Comparison of ENCODE assay signal across 29 mouse cellular contexts in genomic region chr9:13491107-13491506, GRCm38 (mm10). TPM values are rescaled to one million over a fixed set of nuclear protein-coding genes. Genes with fewer than 3 reads are reported as not detected.
DNase-seq lines count a peak whose midpoint lies in the region; ATAC-seq and TF ChIP-seq lines count a peak whose summit lies in the region.
"Had no signal": no experiment of that assay in that cellular context is flagged by ENCODE, and none has a peak within 500 bp of the region (broad histone marks: within the 10 kb centered on the region; RNA-seq: fewer than 3 reads in every experiment).

No protein-coding gene starts in this region.

- peak overlapping the region; percentile 47; the same call in 1 of the 2 replicates for H3K27ac ChIP-seq in lung, embryonic 14.5 days (ENCODE audit: low read depth)
- H3K27ac ChIP-seq in lung, embryonic 16.5 days (ENCODE audit: low read length), result peak overlapping the region; percentile 47
- no peak overlapping the region for H3K27ac ChIP-seq in midbrain, embryonic 11.5 days (ENCODE audit: low read depth, low read length)
- no peak overlapping the region for H3K27ac ChIP-seq in midbrain, embryonic 13.5 days
- no peak overlapping the region for H3K27ac ChIP-seq in intestine, embryonic 15.5 days
- H3K27ac ChIP-seq: embryonic facial prominence, embryonic 10.5 days; embryonic facial prominence, embryonic 12.5 days; forebrain, embryonic 10.5 days; forebrain, embryonic 12.5 days had no signal

- no peak for TF ChIP-seq CTCF in lung, embryonic 14.5 days (IDR thresholded peaks at IDR 0.05; ENCODE audit: low read depth)
- TF ChIP-seq CTCF in lung, adult 2 months (IDR thresholded peaks at IDR 0.05; ENCODE audit: insufficient read depth, low read length), result no peak

- H3K4me1 ChIP-seq in lung, embryonic 14.5 days (ENCODE audit: insufficient read depth), result peaks cover 31% of the 10 kb centered on the region
- H3K4me1 ChIP-seq in lung, adult 2 months (ENCODE audit: control insufficient read depth, insufficient read depth, low read length), result peaks cover 11% of the 10 kb centered on the region; the same call in 1 of the 2 replicates
- peaks cover 29% of the 10 kb centered on the region for H3K4me1 ChIP-seq in lung, embryonic 16.5 days (replicated peaks; ENCODE audit: control insufficient read depth, insufficient read depth, low read length)
- no peaks in the 10 kb centered on the region for H3K4me1 ChIP-seq in midbrain, embryonic 11.5 days (ENCODE audit: control insufficient read depth, insufficient read depth, low read length)
- peaks cover 10% of the 10 kb centered on the region; the same call in 1 of the 2 replicates for H3K4me1 ChIP-seq in midbrain, embryonic 13.5 days (replicated peaks)
- 0 out of 2 replicates have a peak, but pooled peaks cover 6% of the 10 kb centered on the region for H3K4me1 ChIP-seq in intestine, embryonic 15.5 days (replicated peaks)
- H3K4me1 ChIP-seq: embryonic facial prominence, embryonic 12.5 days; forebrain, embryonic 10.5 days; forebrain, embryonic 12.5 days had no signal

- H3K4me2 ChIP-seq in lung, embryonic 14.5 days, result no peak overlapping the region
- H3K4me2 ChIP-seq in lung, embryonic 16.5 days (ENCODE audit: low read depth, low read length), result no peak overlapping the region
- no peak overlapping the region for H3K4me2 ChIP-seq in midbrain, embryonic 11.5 days
- H3K4me2 ChIP-seq in midbrain, embryonic 13.5 days (replicated peaks), result no peak overlapping the region
- H3K4me2 ChIP-seq in intestine, embryonic 15.5 days (replicated peaks), result no peak overlapping the region
- H3K4me2 ChIP-seq: embryonic facial prominence, embryonic 12.5 days; forebrain, embryonic 12.5 days had no signal

- TF ChIP-seq POLR2A in lung, adult 2 months (IDR thresholded peaks at IDR 0.05; ENCODE audit: borderline replicate concordance, extremely low read depth, low read depth, low read length), result no peak

- no peaks in the 10 kb centered on the region for H3K9me3 ChIP-seq in lung, embryonic 14.5 days (ENCODE audit: low read depth, low read length)
- no peaks in the 10 kb centered on the region for H3K9me3 ChIP-seq in lung, embryonic 16.5 days (ENCODE audit: control insufficient read depth, low read length)
- no peaks in the 10 kb centered on the region for H3K9me3 ChIP-seq in midbrain, embryonic 11.5 days (ENCODE audit: control insufficient read depth, low read length)
- no peaks in the 10 kb centered on the region for H3K9me3 ChIP-seq in midbrain, embryonic 13.5 days
- H3K9me3 ChIP-seq in intestine, embryonic 15.5 days, result no peaks in the 10 kb centered on the region
- H3K9me3 ChIP-seq: embryonic facial prominence, embryonic 10.5 days; embryonic facial prominence, embryonic 12.5 days; forebrain, embryonic 10.5 days; forebrain, embryonic 12.5 days; G1E had no signal

- peak; percentile 68 for DNase-seq in lung, embryonic 14.5 days
- no peak for DNase-seq in lung, adult 2 months
- DNase-seq in lung, postnatal 4 days, result no peak
- DNase-seq in midbrain, embryonic 11.5 days (ENCODE audit: low spot score, missing footprints), result peak; percentile 75
- DNase-seq: adrenal gland, adult 8-10 months; adrenal gland, postnatal 14 days; adrenal gland, postnatal 36 days; B cell, adult 2 months; cerebellum, adult 11-12 months; cerebellum, adult 2 months; cerebellum, adult 9-10 months; cerebellum, postnatal 10 days; cerebellum, postnatal 25 days had no signal

- no peaks in the 10 kb centered on the region for H3K36me3 ChIP-seq in lung, embryonic 14.5 days (ENCODE audit: insufficient read depth)
- H3K36me3 ChIP-seq in lung, embryonic 16.5 days (ENCODE audit: control insufficient read depth, insufficient read depth, low read length), result no peaks in the 10 kb centered on the region
- H3K36me3 ChIP-seq in midbrain, embryonic 11.5 days (ENCODE audit: control insufficient read depth, insufficient read depth, low read length), result no peaks in the 10 kb centered on the region
- H3K36me3 ChIP-seq in midbrain, embryonic 13.5 days, result no peaks in the 10 kb centered on the region
- H3K36me3 ChIP-seq in intestine, embryonic 15.5 days, result no peaks in the 10 kb centered on the region
- H3K36me3 ChIP-seq: embryonic facial prominence, embryonic 10.5 days; embryonic facial prominence, embryonic 12.5 days; forebrain, embryonic 10.5 days; forebrain, embryonic 12.5 days; G1E had no signal

- 27% methylated on average over 1 of the region's 1 CpGs for WGBS in lung, embryonic 14.5 days
- 32% methylated on average over 1 of the region's 1 CpGs for WGBS in lung, adult 2 months
- 42% methylated on average over 1 of the region's 1 CpGs for WGBS in lung, embryonic 16.5 days
- WGBS in midbrain, embryonic 11.5 days, result 46% methylated on average over 1 of the region's 1 CpGs
- 52% methylated on average over 1 of the region's 1 CpGs for WGBS in midbrain, embryonic 13.5 days
- 27% methylated on average over 1 of the region's 1 CpGs for WGBS in intestine, embryonic 15.5 days

- peak; percentile 72 for ATAC-seq in lung, embryonic 14.5 days (ENCODE audit: insufficient read depth)
- peak; percentile 70 for ATAC-seq in lung, embryonic 16.5 days (ENCODE audit: low read depth)
- no peak for ATAC-seq in midbrain, embryonic 11.5 days (ENCODE audit: low FRiP score)
- ATAC-seq in midbrain, embryonic 13.5 days, result no peak
- ATAC-seq in intestine, embryonic 15.5 days, result no peak
- ATAC-seq: activated CD4-positive, CD25-positive, alpha-beta regulatory T cell, adult 4 months; CD4-positive, CD25-positive, alpha-beta regulatory T cell, adult 4 months; forebrain, embryonic 14.5 days; Patski had no signal

- no peak overlapping the region for H3K4me3 ChIP-seq in lung, embryonic 14.5 days (ENCODE audit: low read depth, low read length)
- no peak overlapping the region for H3K4me3 ChIP-seq in lung, adult 2 months (replicated peaks; ENCODE audit: extremely low read depth, low read depth, low read length)
- H3K4me3 ChIP-seq in lung, embryonic 16.5 days (ENCODE audit: low read length), result no peak overlapping the region
- no peak overlapping the region for H3K4me3 ChIP-seq in midbrain, embryonic 11.5 days (ENCODE audit: low read depth, low read length)
- no peak overlapping the region for H3K4me3 ChIP-seq in midbrain, embryonic 13.5 days (replicated peaks)
- H3K4me3 ChIP-seq in intestine, embryonic 15.5 days (replicated peaks), result no peak overlapping the region
- H3K4me3 ChIP-seq: embryonic facial prominence, embryonic 10.5 days; embryonic facial prominence, embryonic 12.5 days; erythroblast, embryonic 14.5 days; forebrain, embryonic 10.5 days; forebrain, embryonic 12.5 days had no signal

- H3K27me3 ChIP-seq in lung, embryonic 14.5 days (ENCODE audit: insufficient read depth, low read length), result no peaks in the 10 kb centered on the region
- H3K27me3 ChIP-seq in lung, embryonic 16.5 days (ENCODE audit: control insufficient read depth, insufficient read depth, low read depth, low read length), result no peaks in the 10 kb centered on the region
- no peaks in the 10 kb centered on the region for H3K27me3 ChIP-seq in midbrain, embryonic 11.5 days (ENCODE audit: control insufficient read depth, insufficient read depth, low read length)
- H3K27me3 ChIP-seq in midbrain, embryonic 13.5 days, result no peaks in the 10 kb centered on the region
- no peaks in the 10 kb centered on the region for H3K27me3 ChIP-seq in intestine, embryonic 15.5 days (replicated peaks)
- H3K27me3 ChIP-seq: CH12.LX; embryonic facial prominence, embryonic 12.5 days; forebrain, embryonic 12.5 days; Patski had no signal

- no peak overlapping the region for H3K9ac ChIP-seq in lung, embryonic 14.5 days
- no peak overlapping the region for H3K9ac ChIP-seq in lung, embryonic 16.5 days (ENCODE audit: low read length)
- H3K9ac ChIP-seq in midbrain, embryonic 11.5 days (ENCODE audit: low read length), result no peak overlapping the region
- H3K9ac ChIP-seq in midbrain, embryonic 13.5 days (replicated peaks), result no peak overlapping the region
- H3K9ac ChIP-seq in intestine, embryonic 15.5 days, result no peak overlapping the region
- H3K9ac ChIP-seq: embryonic facial prominence, embryonic 12.5 days; forebrain, embryonic 12.5 days had no signal

RNA-seq across cellular contexts. Expression of gene Gm17571, which starts 44.6 kb away (rescaled TPM):
- polyA plus RNA-seq in lung, embryonic 14.5 days (2014; fragmentation: Nextera tagmentation; extraction: Ambion mirVana), result not detected in 2 replicates
- polyA plus RNA-seq in lung, adult 2 months (2012; rRNA removed), result not detected in 2 replicates
- polyA plus RNA-seq in lung, embryonic 16.5 days (2015; fragmentation: Nextera tagmentation; extraction: Ambion mirVana), result not detected in 2 replicates
- polyA plus RNA-seq in midbrain, embryonic 11.5 days (2014; fragmentation: Nextera tagmentation; extraction: Ambion mirVana), result not detected in 2 replicates
- not detected in 2 replicates for polyA plus RNA-seq in midbrain, embryonic 13.5 days (2015; fragmentation: Nextera tagmentation; extraction: Ambion mirVana)
- not detected in 2 replicates for polyA plus RNA-seq in intestine, embryonic 15.5 days (2015; fragmentation: Nextera tagmentation; extraction: Ambion mirVana)
- polyA plus RNA-seq: activated CD4-positive, CD25-positive, alpha-beta regulatory T cell, adult 4 months; CD4-positive, CD25-positive, alpha-beta regulatory T cell, adult 4 months; cerebellum, adult 2 months; cortical plate, adult 2 months; embryonic facial prominence, embryonic 10.5 days; embryonic facial prominence, embryonic 12.5 days; embryonic facial prominence, embryonic 14.5 days; erythroblast, embryonic 14.5 days; forebrain, embryonic 10.5 days; forebrain, embryonic 12.5 days; forebrain, embryonic 14.5 days; G1E; Patski had no signal

Comparison
In these comparisons a context has a peak if more than half of its experiments do, and no peak if none do; other contexts are left out.
1. DNase-seq: peak in lung, embryonic 14.5 days (single experiment) and midbrain, embryonic 11.5 days (single experiment); none in lung, adult 2 months (single experiment) and lung, postnatal 4 days (0 of 2).
2. ATAC-seq: peak in lung, embryonic 14.5 days (single experiment) and lung, embryonic 16.5 days (single experiment); none in midbrain, embryonic 11.5 days (single experiment), midbrain, embryonic 13.5 days (single experiment) and intestine, embryonic 15.5 days (single experiment).
3. H3K27ac ChIP-seq: peak in lung, embryonic 14.5 days (single experiment) and lung, embryonic 16.5 days (single experiment); none in midbrain, embryonic 11.5 days (single experiment), midbrain, embryonic 13.5 days (single experiment) and intestine, embryonic 15.5 days (single experiment).